Mouse (Mus musculus): ENCODE results near the gene Cldn18.
A peak's percentile ranks its signal among the peaks of the same experiment; 100 is the strongest.

Gene Cldn18

GRCm38 (mm10) chr9:99685061-99685521, 32.0 kb downstream of the Cldn18 start:
- no peak for DNase-seq (ENCODE audit: low spot score)

DNA sequence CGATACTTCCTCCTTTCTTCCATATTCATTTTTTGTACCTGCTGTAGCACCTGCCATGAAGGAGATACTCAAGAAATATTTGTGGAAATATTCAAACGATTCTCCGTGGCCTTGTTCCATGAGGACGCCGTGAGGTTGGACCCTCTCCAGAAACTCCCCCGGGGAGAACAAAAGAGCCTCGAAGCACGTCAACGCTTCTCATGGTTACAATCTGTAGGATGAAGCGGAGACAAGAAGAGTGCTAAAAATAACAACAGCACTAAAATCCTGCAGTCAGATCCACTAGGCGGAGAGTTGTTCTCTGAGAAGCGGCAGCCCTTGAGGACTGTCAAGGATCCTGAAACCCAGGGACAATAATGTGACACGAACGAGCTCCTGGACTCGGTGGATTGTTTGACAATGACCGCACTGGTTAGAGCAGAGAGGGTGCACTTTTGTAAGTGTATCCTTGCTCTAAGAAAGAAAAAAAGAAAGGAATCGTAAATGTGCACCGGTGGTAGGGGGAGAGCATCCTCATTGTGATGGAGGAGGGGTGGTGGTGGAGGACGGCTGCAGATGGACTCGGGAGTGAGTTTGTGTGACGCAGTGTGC, 35.0 kb downstream of the Cldn18 start:
- DNase-seq (ENCODE audit: low spot score): no peak

DNA sequence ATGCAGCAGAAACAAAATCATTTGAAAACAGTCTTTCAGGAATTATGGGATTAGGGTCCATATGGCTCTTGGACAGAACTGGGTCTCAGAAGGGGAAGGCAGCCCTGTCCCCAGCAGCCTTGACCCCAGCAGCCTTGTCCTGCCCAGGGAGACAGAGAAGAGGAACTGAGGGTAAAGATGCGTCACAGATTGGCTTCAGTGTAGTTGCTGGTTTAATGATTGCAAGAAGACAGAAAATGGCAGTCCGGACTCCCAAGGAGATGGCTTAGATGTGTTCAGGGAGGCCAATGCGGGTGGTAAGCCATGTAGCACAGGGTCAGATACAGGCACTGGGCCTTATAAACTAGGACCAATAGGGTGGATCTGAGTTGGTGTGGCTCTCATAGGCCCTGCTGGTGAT, 41.4 kb downstream of the Cldn18 start:
- no peak for DNase-seq (ENCODE audit: low spot score)

DNA sequence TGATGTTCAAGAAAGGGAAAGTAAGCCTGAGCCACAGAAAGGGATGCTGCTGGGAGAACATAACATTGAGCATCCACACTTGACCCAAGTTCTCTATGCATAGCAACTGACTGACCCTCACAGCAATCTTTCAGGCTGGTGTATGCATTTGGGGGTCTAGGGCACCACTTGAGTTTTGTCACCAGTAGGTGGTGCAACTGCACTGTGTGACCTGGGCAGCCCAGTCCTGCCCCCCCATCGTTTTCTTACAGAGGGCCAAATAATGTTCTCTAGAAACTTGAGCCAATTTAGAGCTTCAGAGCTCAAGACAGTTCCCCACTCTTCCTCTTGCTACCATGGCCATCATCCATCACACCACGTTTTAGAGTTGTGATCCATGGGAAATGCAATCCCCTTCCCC, 45.5 kb downstream of the Cldn18 start:
- DNase-seq (ENCODE audit: low spot score): no peak

DNA sequence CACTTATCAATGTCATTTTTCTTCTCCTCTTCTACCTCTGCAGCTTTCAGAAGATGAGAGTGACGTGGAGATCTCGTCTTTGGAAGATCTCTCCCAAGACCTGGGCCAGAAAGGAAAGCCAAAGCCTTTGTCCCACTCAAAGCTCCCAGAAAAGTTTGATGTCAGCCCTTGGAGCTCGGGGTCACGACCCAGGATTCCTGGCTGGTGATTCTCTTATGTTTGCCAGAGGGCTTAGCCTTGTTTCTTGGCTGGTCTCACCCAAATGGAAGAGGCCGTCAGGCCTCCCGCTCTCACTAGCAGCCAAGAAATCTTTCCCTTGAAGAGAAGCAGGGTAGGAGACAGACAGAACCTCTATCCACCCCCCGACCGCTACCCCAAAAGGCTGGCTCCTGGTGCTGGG, 49.5 kb downstream of the Cldn18 start:
- DNase-seq (ENCODE audit: low spot score): no peak

DNA sequence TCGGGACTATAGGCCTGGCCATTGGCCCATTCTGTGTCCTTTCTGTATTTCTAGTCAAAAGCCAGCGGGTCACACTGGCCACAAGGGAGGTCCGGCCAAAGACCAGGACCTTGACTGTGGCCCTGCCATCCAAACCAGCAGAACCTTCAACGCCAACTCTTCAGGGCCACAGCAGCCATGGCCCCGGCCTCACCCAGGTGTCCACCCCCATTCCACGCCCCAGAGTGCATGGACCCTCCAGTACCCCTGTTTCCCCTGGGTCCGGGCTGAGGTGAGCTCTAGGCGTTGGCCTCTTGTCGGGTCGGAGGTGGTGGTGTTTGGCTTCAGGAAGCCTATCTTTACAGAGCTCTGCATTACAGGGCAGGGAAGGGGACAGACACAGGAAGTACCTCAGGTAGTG, 54.2 kb downstream of the Cldn18 start:
- no peak for DNase-seq (ENCODE audit: low spot score)

GRCm38 (mm10) chr9:99662406-99662805, 54.7 kb downstream of the Cldn18 start:
- DNase-seq (ENCODE audit: low spot score): peak; percentile 84

DNA sequence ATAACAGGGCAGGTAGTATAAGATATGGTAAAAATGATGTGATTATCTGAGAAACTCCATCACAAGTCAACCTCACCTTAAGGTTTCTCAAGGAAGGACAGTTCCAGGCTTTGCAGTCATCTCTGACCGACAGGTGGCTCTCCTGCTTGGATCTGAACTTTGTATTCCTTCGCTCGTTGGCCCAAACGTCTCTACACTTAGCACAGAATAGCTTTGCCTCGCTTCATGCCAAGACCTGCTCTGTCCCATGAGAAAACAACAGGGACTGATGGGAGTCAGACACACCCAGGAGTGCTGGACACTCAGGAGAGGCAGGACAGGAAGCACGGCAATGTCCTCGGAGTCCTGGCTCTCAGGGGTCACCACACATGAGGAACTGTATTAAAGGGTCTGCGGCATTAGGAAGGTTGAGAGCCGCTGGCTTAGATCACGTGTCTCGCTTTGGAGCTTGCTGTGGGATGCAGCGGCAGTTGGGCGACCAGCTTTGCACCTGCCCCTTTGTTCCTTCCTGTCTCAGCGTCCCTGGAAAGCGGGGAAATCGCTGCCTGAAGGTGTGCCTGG, 55.4 kb downstream of the Cldn18 start:
- no peak for DNase-seq (ENCODE audit: low spot score)

DNA sequence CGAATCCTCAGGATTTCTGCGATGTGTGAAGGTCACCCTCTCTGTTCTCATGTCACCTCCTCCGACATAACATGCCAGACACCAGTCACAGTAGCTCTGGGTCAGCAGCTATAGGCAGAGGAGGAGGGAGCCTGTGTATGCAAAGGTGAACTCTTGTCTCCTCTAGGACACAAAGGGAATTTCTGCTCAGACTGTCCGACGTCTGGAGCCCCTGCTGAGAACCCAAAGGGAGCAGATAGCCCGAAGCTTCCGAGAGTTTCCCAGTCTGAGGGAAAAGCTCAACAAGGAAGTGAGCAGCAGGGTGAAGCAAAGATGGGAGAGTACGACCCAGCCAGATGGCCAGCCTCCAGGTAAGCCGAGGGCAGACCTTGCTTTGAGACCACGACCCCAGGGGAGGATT, 56.3 kb downstream of the Cldn18 start:
- no peak for DNase-seq (ENCODE audit: low spot score)

- no peak for DNase-seq (ENCODE audit: low spot score)
These were observed 71.0 kb downstream of the Cldn18 start for GRCm38 (mm10) chr9:99646102-99646501.

GRCm38 (mm10) chr9:99645416-99645815, 71.7 kb downstream of the Cldn18 start:
- DNase-seq (ENCODE audit: low spot score): no peak

GRCm38 (mm10) chr9:99639957-99640356, 77.1 kb downstream of the Cldn18 start:
- no peak for DNase-seq (ENCODE audit: low spot score)
